Mouse (Mus musculus): ENCODE data around the gene Ston2. TPM values are rescaled to one million over a fixed set of nuclear protein-coding genes. Genes with fewer than 3 reads are reported as not detected.

Gene Ston2
- total and polyA plus RNA-seq, 3 experiments, result 3.6 to 4.7 (median 4.1) TPM

GRCm38 (mm10) chr12:91683096-91683495 lies 105.1 kb downstream of the Ston2 start:
- Histone ChIP-seq H3K4me1 (ENCODE audit: control insufficient read depth, insufficient read depth, low read length) (peaks cover 9% of the 10 kb centered on the region; the same call in 1 of the 2 replicates), H3K27me3 (ENCODE audit: control insufficient read depth, insufficient read depth, low read length) (no peaks in the 10 kb centered on the region), H3K36me3 (ENCODE audit: control insufficient read depth, insufficient read depth, low read length) (no peaks in the 10 kb centered on the region), H3K27ac (no peak overlapping the region), H3K4me3 (no peak overlapping the region), H3K79me2 (replicated peaks; ENCODE audit: control insufficient read depth, insufficient read depth, low read length) (no peaks in the 10 kb centered on the region), H3K9ac (ENCODE audit: low read depth, low read length) (no peak overlapping the region)
- no peak for DNase-seq
- WGBS, result 69% methylated on average over 3 of the region's 3 CpGs
- TF ChIP-seq POLR2A (IDR thresholded peaks at IDR 0.05; ENCODE audit: insufficient read depth, low read depth, low read length) (no peak), EP300 (IDR thresholded peaks at IDR 0.05; ENCODE audit: insufficient read depth, low read depth, low read length) (no peak), CTCF (IDR thresholded peaks at IDR 0.05) (no peak)
- intact Hi-C loops (cut with DNase I), result no loop called here

DNA sequence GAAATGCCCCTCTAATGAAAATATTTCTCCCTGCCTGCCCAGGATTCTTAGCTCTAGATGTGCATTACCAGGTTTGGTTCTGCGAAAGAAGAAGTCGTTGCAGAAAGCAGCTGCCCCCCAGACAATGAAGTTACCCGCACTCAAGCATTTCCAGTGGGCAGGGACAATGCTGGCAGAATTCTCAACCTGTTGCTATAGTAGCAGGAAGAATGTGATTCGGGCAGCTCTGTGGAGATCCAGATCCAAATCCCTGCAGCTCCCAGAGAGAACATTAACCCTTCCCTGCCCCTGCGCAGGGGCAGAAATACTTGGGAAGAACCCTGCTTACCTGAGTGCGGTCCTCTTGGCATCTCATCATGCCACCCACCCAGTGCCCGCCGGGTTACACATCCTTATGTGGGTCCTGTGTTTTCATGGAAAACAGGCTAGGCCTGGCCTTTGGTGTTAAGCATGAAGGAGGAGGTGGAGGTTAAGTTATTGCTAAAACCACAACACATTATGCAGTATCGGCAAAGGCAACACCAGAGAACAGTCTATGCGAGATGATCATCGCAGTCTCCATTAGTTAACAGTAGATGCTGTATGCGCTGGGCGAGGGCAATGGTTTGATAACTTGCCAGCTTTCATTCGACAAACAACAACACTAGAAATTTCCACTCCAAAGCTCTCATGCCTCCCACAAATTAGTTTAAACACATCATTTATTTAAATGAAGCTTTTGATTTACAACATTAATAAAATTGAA lies 108.7 kb downstream of the Ston2 start:
- Histone ChIP-seq H3K27ac (no peak overlapping the region), H3K79me2 (replicated peaks; ENCODE audit: control insufficient read depth, insufficient read depth, low read length) (no peaks in the 10 kb centered on the region), H3K4me3 (no peak overlapping the region), H3K4me1 (ENCODE audit: control insufficient read depth, insufficient read depth, low read length) (peaks cover 12% of the 10 kb centered on the region), H3K27me3 (ENCODE audit: control insufficient read depth, insufficient read depth, low read length) (no peaks in the 10 kb centered on the region), H3K9ac (ENCODE audit: low read depth, low read length) (no peak overlapping the region), H3K36me3 (ENCODE audit: control insufficient read depth, insufficient read depth, low read length) (no peaks in the 10 kb centered on the region)
- 72% methylated on average over 14 of the region's 14 CpGs for WGBS
- intact Hi-C loops (cut with DNase I), result no loop called here
- DNase-seq, result no peak
- TF ChIP-seq CTCF (IDR thresholded peaks at IDR 0.05) (no peak), EP300 (IDR thresholded peaks at IDR 0.05; ENCODE audit: insufficient read depth, low read depth, low read length) (no peak), POLR2A (IDR thresholded peaks at IDR 0.05; ENCODE audit: insufficient read depth, low read depth, low read length) (no peak)

DNA sequence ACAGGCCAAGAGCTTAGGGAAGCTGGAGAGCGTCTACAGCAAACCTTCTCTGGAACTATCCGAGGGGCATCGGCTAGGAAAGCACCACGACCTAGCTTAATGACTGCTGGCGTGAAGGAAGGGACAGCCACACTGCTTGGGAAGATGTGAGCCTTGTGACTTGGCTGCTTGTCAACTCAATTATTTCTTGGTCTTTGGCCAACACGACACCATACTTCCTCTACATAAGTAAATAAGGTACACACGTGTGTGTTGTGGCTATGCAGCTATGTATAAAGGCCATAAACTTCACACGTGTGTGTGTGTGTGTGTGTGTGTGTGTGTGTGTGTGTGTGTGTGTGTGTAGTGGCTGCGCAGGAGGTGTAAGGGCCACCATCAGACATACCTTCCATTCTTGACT lies 112.2 kb downstream of the Ston2 start:
- no peak overlapping the region for H3K27ac ChIP-seq
- 35% methylated on average over 9 of the region's 9 CpGs for WGBS
- TF ChIP-seq POLR2A (IDR thresholded peaks at IDR 0.05; ENCODE audit: insufficient read depth, low read depth, low read length) (no peak), CTCF (IDR thresholded peaks at IDR 0.05) (no peak), EP300 (IDR thresholded peaks at IDR 0.05; ENCODE audit: insufficient read depth, low read depth, low read length) (no peak)

GRCm38 (mm10) chr12:91673141-91673540 lies 115.0 kb downstream of the Ston2 start:
- H3K79me2 ChIP-seq (replicated peaks; ENCODE audit: control insufficient read depth, insufficient read depth, low read length), result no peaks in the 10 kb centered on the region
- H3K9ac ChIP-seq (ENCODE audit: low read depth, low read length), result no peak overlapping the region
- WGBS, result 84% methylated on average over 6 of the region's 6 CpGs
- peaks cover 3% of the 10 kb centered on the region for H3K4me1 ChIP-seq (ENCODE audit: control insufficient read depth, insufficient read depth, low read length)
- no peak overlapping the region for H3K27ac ChIP-seq
- DNase-seq, result no peak
- intact Hi-C loops (cut with DNase I), result no loop called here
- peak; percentile 11; the same call in 1 of the 2 replicates for TF ChIP-seq CTCF (IDR thresholded peaks at IDR 0.05)
- no peak for TF ChIP-seq EP300 (IDR thresholded peaks at IDR 0.05; ENCODE audit: insufficient read depth, low read depth, low read length)
- TF ChIP-seq POLR2A (IDR thresholded peaks at IDR 0.05; ENCODE audit: insufficient read depth, low read depth, low read length), result no peak
- no peaks in the 10 kb centered on the region for H3K36me3 ChIP-seq (ENCODE audit: control insufficient read depth, insufficient read depth, low read length)
- no peak overlapping the region for H3K4me3 ChIP-seq
- no peaks in the 10 kb centered on the region for H3K27me3 ChIP-seq (ENCODE audit: control insufficient read depth, insufficient read depth, low read length)

More for the DNA sequence above, 112.2 kb downstream of the Ston2 start:
- H3K36me3 ChIP-seq (ENCODE audit: control insufficient read depth, insufficient read depth, low read length), result no peaks in the 10 kb centered on the region
- H3K9ac ChIP-seq (ENCODE audit: low read depth, low read length), result no peak overlapping the region
- no peak overlapping the region for H3K4me3 ChIP-seq
- H3K4me1 ChIP-seq (ENCODE audit: control insufficient read depth, insufficient read depth, low read length), result peaks cover 3% of the 10 kb centered on the region
- intact Hi-C loops (cut with DNase I), result no loop called here
- DNase-seq, result no peak
- no peaks in the 10 kb centered on the region for H3K27me3 ChIP-seq (ENCODE audit: control insufficient read depth, insufficient read depth, low read length)
- H3K79me2 ChIP-seq (replicated peaks; ENCODE audit: control insufficient read depth, insufficient read depth, low read length), result no peaks in the 10 kb centered on the region

- no peak overlapping the region for H3K9ac ChIP-seq (ENCODE audit: low read depth, low read length)
- no peaks in the 10 kb centered on the region for H3K36me3 ChIP-seq (ENCODE audit: control insufficient read depth, insufficient read depth, low read length)
- DNase-seq, result no peak
- no peak overlapping the region for H3K27ac ChIP-seq
- intact Hi-C loops (cut with DNase I), result no loop called here
- no peaks in the 10 kb centered on the region for H3K27me3 ChIP-seq (ENCODE audit: control insufficient read depth, insufficient read depth, low read length)
- H3K4me3 ChIP-seq, result no peak overlapping the region
- H3K79me2 ChIP-seq (replicated peaks; ENCODE audit: control insufficient read depth, insufficient read depth, low read length), result no peaks in the 10 kb centered on the region
- no peak for TF ChIP-seq CTCF (IDR thresholded peaks at IDR 0.05)
- peaks cover 4% of the 10 kb centered on the region for H3K4me1 ChIP-seq (ENCODE audit: control insufficient read depth, insufficient read depth, low read length)
- 85% methylated on average over 7 of the region's 7 CpGs for WGBS
These were observed 115.7 kb downstream of the Ston2 start for GRCm38 (mm10) chr12:91672528-91672927.

- Histone ChIP-seq H3K27ac (no peak overlapping the region), H3K9ac (ENCODE audit: low read depth, low read length) (no peak overlapping the region), H3K79me2 (replicated peaks; ENCODE audit: control insufficient read depth, insufficient read depth, low read length) (no peaks in the 10 kb centered on the region), H3K4me3 (no peak overlapping the region), H3K27me3 (ENCODE audit: control insufficient read depth, insufficient read depth, low read length) (no peaks in the 10 kb centered on the region), H3K4me1 (ENCODE audit: control insufficient read depth, insufficient read depth, low read length) (peaks cover 4% of the 10 kb centered on the region; the same call in 1 of the 2 replicates), H3K36me3 (ENCODE audit: control insufficient read depth, insufficient read depth, low read length) (no peaks in the 10 kb centered on the region)
- intact Hi-C loops (cut with DNase I), result no loop called here
- WGBS, result 39% methylated on average over 16 of the region's 16 CpGs
- no peak for TF ChIP-seq EP300 (IDR thresholded peaks at IDR 0.05; ENCODE audit: insufficient read depth, low read depth, low read length)
- no peak for TF ChIP-seq POLR2A (IDR thresholded peaks at IDR 0.05; ENCODE audit: insufficient read depth, low read depth, low read length)
- TF ChIP-seq CTCF (IDR thresholded peaks at IDR 0.05), result no peak
- DNase-seq, result no peak
These were observed 119.5 kb downstream of the Ston2 start for GRCm38 (mm10) chr12:91668529-91669245.

Data from heart, adult 2 months (tissue).